Mouse (Mus musculus) frontal cortex, adult (tissue): ENCODE measurements around the gene Klc3.

Experiments
- ATAC-seq: cut with Nextera tagmentation; 2 replicates; pipeline ENCODE4 v1.9.2; 2017; ENCODE audit warnings: mild to moderate bottlenecking, moderate library complexity, mixed read lengths; ENCODE audit not compliant: low TSS enrichment

The Klc3 gene

GRCm38 (mm10) chr7:19360944-19361343 lies 43.0 kb downstream of the Klc3 start:
- peak; percentile 72 for ATAC-seq

GRCm38 (mm10) chr7:19359892-19360641 lies 43.8 kb downstream of the Klc3 start:
- ATAC-seq, result peak; percentile 28

- peak; percentile 59 for ATAC-seq
These were observed 44.5 kb downstream of the Klc3 start, which contains the start of the genes Cd3eap and Ppp1r13l for GRCm38 (mm10) chr7:19359299-19359891. Cd3eap (minus strand) TSS chr7:19359483. Ppp1r13l (plus strand) TSS chr7:19359749.

GRCm38 (mm10) chr7:19358634-19359033 lies 45.3 kb downstream of the Klc3 start:
- ATAC-seq, result no peak

GRCm38 (mm10) chr7:19357381-19358375 lies 46.2 kb downstream of the Klc3 start:
- no peak for ATAC-seq

GRCm38 (mm10) chr7:19356311-19356710 lies 47.6 kb downstream of the Klc3 start:
- ATAC-seq, result no peak

GRCm38 (mm10) chr7:19354991-19355390 lies 48.9 kb downstream of the Klc3 start:
- ATAC-seq, result no peak

- ATAC-seq, result no peak
These were observed 53.7 kb downstream of the Klc3 start for GRCm38 (mm10) chr7:19350221-19350620.

- ATAC-seq, result no peak
These were observed 54.6 kb downstream of the Klc3 start for GRCm38 (mm10) chr7:19349188-19349915.

- ATAC-seq, result peak; percentile 75
These were observed 58.9 kb downstream of the Klc3 start for GRCm38 (mm10) chr7:19344938-19345471.
